Comparison of ENCODE assay signal across 14 mouse cellular contexts in the genomic region with DNA sequence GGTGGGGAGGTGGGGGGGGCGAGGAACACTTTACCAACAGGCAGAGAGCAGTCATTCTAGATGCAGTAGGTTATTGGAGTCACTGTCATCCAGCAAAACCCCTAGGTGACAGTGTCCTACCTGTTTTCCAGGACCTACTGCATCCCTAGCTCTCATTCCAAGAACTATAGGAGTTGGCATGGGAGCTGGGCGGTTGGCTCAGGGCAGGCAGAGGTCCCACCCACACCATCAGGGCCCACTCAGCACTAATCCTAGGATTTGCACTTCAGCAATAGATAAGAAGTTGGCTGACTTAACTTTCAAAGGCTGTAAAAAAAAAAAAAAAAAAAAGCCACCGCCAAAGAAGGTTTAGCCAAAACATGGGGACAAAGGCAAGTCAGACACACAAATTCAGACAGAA.
"Had no signal": no experiment of that assay in that cellular context is flagged by ENCODE, and none has a peak within 500 bp of the region (broad histone marks: within the 10 kb centered on the region; RNA-seq: fewer than 3 reads in every experiment).

No protein-coding gene starts in this region.

- H3K4me1 ChIP-seq: limb, embryonic 12.5 days; limb, embryonic 15.5 days had no signal

- H3K36me3 ChIP-seq: limb, embryonic 12.5 days; limb, embryonic 15.5 days had no signal

- ATAC-seq: liver, postnatal 0 days had no signal

- H3K27me3 ChIP-seq: limb, embryonic 12.5 days; limb, embryonic 15.5 days had no signal

- H3K4me2 ChIP-seq: limb, embryonic 12.5 days; limb, embryonic 15.5 days; liver, embryonic 11.5 days; lung, embryonic 14.5 days; midbrain, embryonic 11.5 days had no signal

- H3K9me3 ChIP-seq: limb, embryonic 15.5 days had no signal

- H3K4me3 ChIP-seq: limb, embryonic 12.5 days; limb, embryonic 15.5 days had no signal

- DNase-seq: kidney, adult 9 months; kidney, postnatal 14 days; kidney, postnatal 4 days; liver, postnatal 0 days; lung, postnatal 10 days; midbrain, embryonic 14.5 days; thymus, adult 18-20 months; thymus, postnatal 36 days had no signal

- H3K9ac ChIP-seq: limb, embryonic 12.5 days; limb, embryonic 15.5 days; liver, embryonic 14.5 days; liver, postnatal 0 days; lung, embryonic 14.5 days had no signal

- H3K27ac ChIP-seq: limb, embryonic 12.5 days; limb, embryonic 15.5 days; liver, embryonic 14.5 days had no signal
